Mouse (Mus musculus): Measurements from ENCODE around the gene Clta. TPM values are rescaled to one million over a fixed set of nuclear protein-coding genes. Genes with fewer than 3 reads are reported as not detected.

Gene Clta
- polyA plus RNA-seq, 1 experiment from 2014 or later = 343 TPM

GRCm38 (mm10) chr4:44069411-44069810, 65.2 kb downstream of the Clta start:
- H3K36me3 ChIP-seq (ENCODE audit: control insufficient read depth, insufficient read depth) = no peaks in the 10 kb centered on the region
- WGBS = 83% methylated on average over 4 of the region's 4 CpGs
- H3K27ac ChIP-seq (ENCODE audit: low read depth, low read length) = no peak overlapping the region
- H3K27me3 ChIP-seq (replicated peaks; ENCODE audit: control insufficient read depth, insufficient read depth, low read length) = no peaks in the 10 kb centered on the region
- ATAC-seq = no peak
- peaks cover 5% of the 10 kb centered on the region; the same call in 1 of the 2 replicates for H3K4me1 ChIP-seq (replicated peaks; ENCODE audit: control insufficient read depth, insufficient read depth, low read length)
- no peak overlapping the region for H3K4me3 ChIP-seq (ENCODE audit: low read depth, low read length)
- H3K9ac ChIP-seq (ENCODE audit: low read depth, low read length) = no peak overlapping the region
- no peak overlapping the region for H3K4me2 ChIP-seq (replicated peaks; ENCODE audit: low read depth)
- TF ChIP-seq CTCF (IDR thresholded peaks at IDR 0.05; ENCODE audit: low read depth) = no peak
- H3K9me3 ChIP-seq (ENCODE audit: control insufficient read depth) = no peaks in the 10 kb centered on the region

GRCm38 (mm10) chr4:44070641-44071040, 66.4 kb downstream of the Clta start:
- H3K4me3 ChIP-seq (ENCODE audit: low read depth, low read length) = peak overlapping the region; percentile 78
- no peaks in the 10 kb centered on the region for H3K36me3 ChIP-seq (ENCODE audit: control insufficient read depth, insufficient read depth)
- H3K9me3 ChIP-seq (ENCODE audit: control insufficient read depth) = no peaks in the 10 kb centered on the region
- no peaks in the 10 kb centered on the region for H3K27me3 ChIP-seq (replicated peaks; ENCODE audit: control insufficient read depth, insufficient read depth, low read length)
- peak overlapping the region; percentile 83 for H3K4me2 ChIP-seq (replicated peaks; ENCODE audit: low read depth)
- ATAC-seq = no peak
- WGBS = 56% methylated on average over 4 of the region's 4 CpGs
- H3K4me1 ChIP-seq (replicated peaks; ENCODE audit: control insufficient read depth, insufficient read depth, low read length) = peaks cover 5% of the 10 kb centered on the region; the same call in 1 of the 2 replicates
- H3K27ac ChIP-seq (ENCODE audit: low read depth, low read length) = peak overlapping the region; percentile 54
- TF ChIP-seq CTCF (IDR thresholded peaks at IDR 0.05; ENCODE audit: low read depth) = no peak
- H3K9ac ChIP-seq (ENCODE audit: low read depth, low read length) = 0 out of 2 replicates have a peak overlapping the region, but pooled peaks have one; percentile 77

GRCm38 (mm10) chr4:44071741-44072145, 67.5 kb downstream of the Clta start:
- TF ChIP-seq CTCF (IDR thresholded peaks at IDR 0.05; ENCODE audit: low read depth) = no peak
- H3K36me3 ChIP-seq (ENCODE audit: control insufficient read depth, insufficient read depth) = no peaks in the 10 kb centered on the region
- 1% methylated on average over 11 of the region's 11 CpGs for WGBS
- peak overlapping the region; percentile 77 for H3K9ac ChIP-seq (ENCODE audit: low read depth, low read length)
- no peaks in the 10 kb centered on the region for H3K27me3 ChIP-seq (replicated peaks; ENCODE audit: control insufficient read depth, insufficient read depth, low read length)
- H3K27ac ChIP-seq (ENCODE audit: low read depth, low read length) = peak overlapping the region; percentile 97
- ATAC-seq = peak; percentile 60
- H3K4me1 ChIP-seq (replicated peaks; ENCODE audit: control insufficient read depth, insufficient read depth, low read length) = 0 out of 2 replicates have a peak, but pooled peaks cover 5% of the 10 kb centered on the region
- peak overlapping the region; percentile 83 for H3K4me2 ChIP-seq (replicated peaks; ENCODE audit: low read depth)
- H3K9me3 ChIP-seq (ENCODE audit: control insufficient read depth) = no peaks in the 10 kb centered on the region
- peak overlapping the region; percentile 78 for H3K4me3 ChIP-seq (ENCODE audit: low read depth, low read length)

- Histone ChIP-seq H3K4me3 (ENCODE audit: low read depth, low read length) (peak overlapping the region; percentile 78), H3K4me2 (replicated peaks; ENCODE audit: low read depth) (peak overlapping the region; percentile 83), H3K27ac (ENCODE audit: low read depth, low read length) (peak overlapping the region; percentile 97), H3K9me3 (ENCODE audit: control insufficient read depth) (no peaks in the 10 kb centered on the region), H3K27me3 (replicated peaks; ENCODE audit: control insufficient read depth, insufficient read depth, low read length) (no peaks in the 10 kb centered on the region), H3K9ac (ENCODE audit: low read depth, low read length) (peak overlapping the region; percentile 77), H3K4me1 (replicated peaks; ENCODE audit: control insufficient read depth, insufficient read depth, low read length) (0 out of 2 replicates have a peak, but pooled peaks cover 5% of the 10 kb centered on the region), H3K36me3 (ENCODE audit: control insufficient read depth, insufficient read depth) (no peaks in the 10 kb centered on the region)
- TF ChIP-seq CTCF (IDR thresholded peaks at IDR 0.05; ENCODE audit: low read depth) = no peak; the same call in 1 of the 2 replicates
- ATAC-seq = peak; percentile 92
- WGBS = under 1% methylated on average over 70 of the region's 70 CpGs
These were observed 68.1 kb downstream of the Clta start for GRCm38 (mm10) chr4:44072146-44072872.

- no peaks in the 10 kb centered on the region for H3K36me3 ChIP-seq (ENCODE audit: control insufficient read depth, insufficient read depth)
- peak overlapping the region; percentile 97 for H3K27ac ChIP-seq (ENCODE audit: low read depth, low read length)
- no peaks in the 10 kb centered on the region for H3K27me3 ChIP-seq (replicated peaks; ENCODE audit: control insufficient read depth, insufficient read depth, low read length)
- peak overlapping the region; percentile 77 for H3K9ac ChIP-seq (ENCODE audit: low read depth, low read length)
- ATAC-seq = peak; percentile 44
- no peaks in the 10 kb centered on the region for H3K9me3 ChIP-seq (ENCODE audit: control insufficient read depth)
- TF ChIP-seq CTCF (IDR thresholded peaks at IDR 0.05; ENCODE audit: low read depth) = peak; percentile 8; the same call in 1 of the 2 replicates
- peak overlapping the region; percentile 78 for H3K4me3 ChIP-seq (ENCODE audit: low read depth, low read length)
- 0 out of 2 replicates have a peak, but pooled peaks cover 5% of the 10 kb centered on the region for H3K4me1 ChIP-seq (replicated peaks; ENCODE audit: control insufficient read depth, insufficient read depth, low read length)
- peak overlapping the region; percentile 83 for H3K4me2 ChIP-seq (replicated peaks; ENCODE audit: low read depth)
- 11% methylated on average over 9 of the region's 9 CpGs for WGBS
These were observed 68.7 kb downstream of the Clta start for GRCm38 (mm10) chr4:44072873-44073441.

GRCm38 (mm10) chr4:44073799-44074198, 69.5 kb downstream of the Clta start:
- Histone ChIP-seq H3K9ac (ENCODE audit: low read depth, low read length) (no peak overlapping the region), H3K27ac (ENCODE audit: low read depth, low read length) (no peak overlapping the region), H3K9me3 (ENCODE audit: control insufficient read depth) (no peaks in the 10 kb centered on the region), H3K4me1 (replicated peaks; ENCODE audit: control insufficient read depth, insufficient read depth, low read length) (0 out of 2 replicates have a peak, but pooled peaks cover 5% of the 10 kb centered on the region), H3K27me3 (replicated peaks; ENCODE audit: control insufficient read depth, insufficient read depth, low read length) (no peaks in the 10 kb centered on the region), H3K4me2 (replicated peaks; ENCODE audit: low read depth) (no peak overlapping the region), H3K36me3 (ENCODE audit: control insufficient read depth, insufficient read depth) (no peaks in the 10 kb centered on the region), H3K4me3 (ENCODE audit: low read depth, low read length) (no peak overlapping the region)
- no peak for TF ChIP-seq CTCF (IDR thresholded peaks at IDR 0.05; ENCODE audit: low read depth)
- ATAC-seq = no peak
- 77% methylated on average over 3 of the region's 3 CpGs for WGBS

Measured in intestine, postnatal 0 days (tissue).